Mouse (Mus musculus): ENCODE data around the gene Spc24. TPM values are rescaled to one million over a fixed set of nuclear protein-coding genes. Genes with fewer than 3 reads are reported as not detected.

Gene Spc24
- polyA plus RNA-seq, 1 experiment from 2014 or later: 89.8 TPM

- H3K36me3 ChIP-seq: peaks cover 17% of the 10 kb centered on the region
- H3K9me3 ChIP-seq: no peaks in the 10 kb centered on the region
- H3K27ac ChIP-seq: no peak overlapping the region
- H3K9ac ChIP-seq: no peak overlapping the region
- 50% methylated on average over 14 of the region's 14 CpGs for WGBS
- peak overlapping the region; percentile 85 for H3K4me2 ChIP-seq
- peaks cover 25% of the 10 kb centered on the region for H3K4me1 ChIP-seq
- H3K27me3 ChIP-seq: no peaks in the 10 kb centered on the region
- peak overlapping the region; percentile 85 for H3K4me3 ChIP-seq
- no peak for ATAC-seq (ENCODE audit: insufficient number of reproducible peaks, low FRiP score, low TSS enrichment, low read depth)
These were observed 1.2 kb downstream of the Spc24 start for GRCm38 (mm10) chr9:21758576-21759529.

- peaks cover 47% of the 10 kb centered on the region for H3K4me1 ChIP-seq
- no peak for ATAC-seq (ENCODE audit: insufficient number of reproducible peaks, low FRiP score, low TSS enrichment, low read depth)
These were observed 5.4 kb downstream of the Spc24 start for GRCm38 (mm10) chr9:21754516-21755321.

GRCm38 (mm10) chr9:21754003-21754402 is 6.1 kb downstream of the Spc24 start:
- H3K4me1 ChIP-seq: peaks cover 40% of the 10 kb centered on the region
- no peak overlapping the region for H3K9ac ChIP-seq
- H3K4me3 ChIP-seq: no peak overlapping the region
- no peak for ATAC-seq (ENCODE audit: insufficient number of reproducible peaks, low FRiP score, low TSS enrichment, low read depth)
- peaks cover 31% of the 10 kb centered on the region for H3K36me3 ChIP-seq
- peak overlapping the region; percentile 61; the same call in 1 of the 2 replicates for H3K27ac ChIP-seq
- H3K9me3 ChIP-seq: no peaks in the 10 kb centered on the region
- no peak overlapping the region for H3K4me2 ChIP-seq
- 53% methylated on average over 2 of the region's 2 CpGs for WGBS
- H3K27me3 ChIP-seq: no peaks in the 10 kb centered on the region

More at GRCm38 (mm10) chr9:21754516-21755321, 5.4 kb downstream of the Spc24 start:
- Histone ChIP-seq H3K9me3 (no peaks in the 10 kb centered on the region), H3K27ac (peak overlapping the region; percentile 61), H3K27me3 (no peaks in the 10 kb centered on the region), H3K4me3 (no peak overlapping the region), H3K9ac (no peak overlapping the region), H3K36me3 (peaks cover 24% of the 10 kb centered on the region), H3K4me2 (no peak overlapping the region)
- 68% methylated on average over 13 of the region's 13 CpGs for WGBS

- no peaks in the 10 kb centered on the region for H3K9me3 ChIP-seq
- H3K27me3 ChIP-seq: no peaks in the 10 kb centered on the region
- H3K36me3 ChIP-seq: peaks cover 45% of the 10 kb centered on the region
- no peak overlapping the region for H3K4me2 ChIP-seq
- no peak overlapping the region for H3K4me3 ChIP-seq
- WGBS: 45% methylated on average over 10 of the region's 10 CpGs
- no peak overlapping the region for H3K9ac ChIP-seq
- H3K4me1 ChIP-seq: peaks cover 36% of the 10 kb centered on the region
- no peak for ATAC-seq (ENCODE audit: insufficient number of reproducible peaks, low FRiP score, low TSS enrichment, low read depth)
- H3K27ac ChIP-seq: peak overlapping the region; percentile 52
These were observed 7.8 kb downstream of the Spc24 start for GRCm38 (mm10) chr9:21752252-21752792.

GRCm38 (mm10) chr9:21751347-21751746 is 8.8 kb downstream of the Spc24 start:
- Histone ChIP-seq H3K27ac (no peak overlapping the region), H3K4me3 (no peak overlapping the region), H3K4me2 (no peak overlapping the region), H3K4me1 (peaks cover 36% of the 10 kb centered on the region), H3K9me3 (no peaks in the 10 kb centered on the region), H3K36me3 (peaks cover 46% of the 10 kb centered on the region), H3K27me3 (no peaks in the 10 kb centered on the region), H3K9ac (no peak overlapping the region)
- WGBS: 67% methylated on average over 6 of the region's 6 CpGs
- ATAC-seq (ENCODE audit: insufficient number of reproducible peaks, low FRiP score, low TSS enrichment, low read depth): no peak

- peaks cover 36% of the 10 kb centered on the region for H3K4me1 ChIP-seq
- H3K36me3 ChIP-seq: peaks cover 49% of the 10 kb centered on the region
- peak overlapping the region; percentile 51 for H3K27ac ChIP-seq
- H3K4me2 ChIP-seq: no peak overlapping the region
- no peaks in the 10 kb centered on the region for H3K27me3 ChIP-seq
- H3K4me3 ChIP-seq: no peak overlapping the region
- WGBS: 85% methylated on average over 3 of the region's 3 CpGs
- H3K9me3 ChIP-seq: no peaks in the 10 kb centered on the region
- no peak for ATAC-seq (ENCODE audit: insufficient number of reproducible peaks, low FRiP score, low TSS enrichment, low read depth)
- no peak overlapping the region for H3K9ac ChIP-seq
These were observed 9.7 kb downstream of the Spc24 start for GRCm38 (mm10) chr9:21750370-21750769.

- no peaks in the 10 kb centered on the region for H3K27me3 ChIP-seq
- H3K4me2 ChIP-seq: no peak overlapping the region
- peaks cover 57% of the 10 kb centered on the region for H3K36me3 ChIP-seq
- H3K27ac ChIP-seq: 0 out of 2 replicates have a peak overlapping the region, but pooled peaks have one; percentile 51
- H3K9me3 ChIP-seq: no peaks in the 10 kb centered on the region
- H3K4me1 ChIP-seq: peaks cover 30% of the 10 kb centered on the region
- H3K4me3 ChIP-seq: no peak overlapping the region
- WGBS: 83% methylated on average over 6 of the region's 6 CpGs
- no peak for ATAC-seq (ENCODE audit: insufficient number of reproducible peaks, low FRiP score, low TSS enrichment, low read depth)
- H3K9ac ChIP-seq: no peak overlapping the region
These were observed 10.6 kb downstream of the Spc24 start for GRCm38 (mm10) chr9:21749382-21750118.

- no peak overlapping the region for H3K4me2 ChIP-seq
- 84% methylated on average over 10 of the region's 10 CpGs for WGBS
- H3K4me1 ChIP-seq: peaks cover 21% of the 10 kb centered on the region
- no peak for ATAC-seq (ENCODE audit: insufficient number of reproducible peaks, low FRiP score, low TSS enrichment, low read depth)
- H3K27ac ChIP-seq: no peak overlapping the region
- no peak overlapping the region for H3K9ac ChIP-seq
- H3K4me3 ChIP-seq: no peak overlapping the region
- peaks cover 67% of the 10 kb centered on the region for H3K36me3 ChIP-seq
- no peaks in the 10 kb centered on the region for H3K9me3 ChIP-seq
- H3K27me3 ChIP-seq: no peaks in the 10 kb centered on the region
These were observed 11.6 kb downstream of the Spc24 start for GRCm38 (mm10) chr9:21748491-21748890.

GRCm38 (mm10) chr9:21748033-21748432 is 12.1 kb downstream of the Spc24 start:
- 60% methylated on average over 7 of the region's 7 CpGs for WGBS
- Histone ChIP-seq H3K27ac (no peak overlapping the region), H3K36me3 (peaks cover 67% of the 10 kb centered on the region), H3K9me3 (no peaks in the 10 kb centered on the region), H3K9ac (no peak overlapping the region), H3K4me1 (peaks cover 20% of the 10 kb centered on the region), H3K4me2 (no peak overlapping the region), H3K27me3 (no peaks in the 10 kb centered on the region), H3K4me3 (no peak overlapping the region)
- no peak for ATAC-seq (ENCODE audit: insufficient number of reproducible peaks, low FRiP score, low TSS enrichment, low read depth)

- WGBS: 80% methylated on average over 3 of the region's 3 CpGs
- Histone ChIP-seq H3K4me2 (no peak overlapping the region), H3K36me3 (peaks cover 74% of the 10 kb centered on the region), H3K27ac (no peak overlapping the region), H3K9ac (no peak overlapping the region), H3K9me3 (no peaks in the 10 kb centered on the region), H3K27me3 (no peaks in the 10 kb centered on the region), H3K4me1 (peaks cover 14% of the 10 kb centered on the region), H3K4me3 (no peak overlapping the region)
- ATAC-seq (ENCODE audit: insufficient number of reproducible peaks, low FRiP score, low TSS enrichment, low read depth): no peak
These were observed 12.8 kb downstream of the Spc24 start for GRCm38 (mm10) chr9:21747238-21747774.

- 96% methylated on average over 11 of the region's 11 CpGs for WGBS
- Histone ChIP-seq H3K27me3 (no peaks in the 10 kb centered on the region), H3K9ac (no peak overlapping the region)
These were observed 18.6 kb downstream of the Spc24 start for GRCm38 (mm10) chr9:21741514-21741913.

More at GRCm38 (mm10) chr9:21741514-21741913, 18.6 kb downstream of the Spc24 start:
- no peaks in the 10 kb centered on the region for H3K9me3 ChIP-seq
- no peak overlapping the region for H3K27ac ChIP-seq
- H3K4me3 ChIP-seq: no peak overlapping the region
- no peak overlapping the region for H3K4me2 ChIP-seq
- no peaks in the 10 kb centered on the region for H3K4me1 ChIP-seq
- no peak for ATAC-seq (ENCODE audit: insufficient number of reproducible peaks, low FRiP score, low TSS enrichment, low read depth)
- H3K36me3 ChIP-seq: peaks cover 92% of the 10 kb centered on the region

Measured in limb, embryonic 15.5 days (tissue).